Mouse (Mus musculus) ZHBTc4 (cell line): ENCODE data around the gene Itih2.

ENCODE experiments used
- DNase-seq: peaks from one replicate; pipeline ENCODE4 v3.0.0-alpha.2; 2011; ENCODE audit warnings: low read depth, low spot score

Itih2 gene

GRCm38 (mm10) chr2:10131296-10131695, at the start of gene Itih2:
Gene Itih2, minus strand, starts transcription at chr2:10131396.
- no peak for DNase-seq

- DNase-seq, result no peak
Measured at GRCm38 (mm10) chr2:10169991-10170390, 38.8 kb upstream of the Itih2 start.

- DNase-seq, result no peak
Measured at GRCm38 (mm10) chr2:10168016-10168415, 36.8 kb upstream of the Itih2 start.

- DNase-seq, result no peak
Measured at GRCm38 (mm10) chr2:10167283-10167682, 36.1 kb upstream of the Itih2 start.

- no peak for DNase-seq
Measured at GRCm38 (mm10) chr2:10166635-10167034, 35.4 kb upstream of the Itih2 start.

GRCm38 (mm10) chr2:10162011-10162410, 30.8 kb upstream of the Itih2 start:
- DNase-seq, result no peak

GRCm38 (mm10) chr2:10157184-10157583, 26.0 kb upstream of the Itih2 start:
- DNase-seq, result no peak

- DNase-seq, result peak; percentile 90
Measured at GRCm38 (mm10) chr2:10153201-10154075, 22.2 kb upstream of the Itih2 start, which contains the start of gene Itih5. Gene Itih5, plus strand, starts transcription at chr2:10153571.

GRCm38 (mm10) chr2:10152590-10152989, 21.4 kb upstream of the Itih2 start:
- DNase-seq, result no peak

GRCm38 (mm10) chr2:10147176-10147575, 16.0 kb upstream of the Itih2 start:
- no peak for DNase-seq

GRCm38 (mm10) chr2:10145514-10145913, 14.3 kb upstream of the Itih2 start:
- no peak for DNase-seq

GRCm38 (mm10) chr2:10142472-10143454, 11.6 kb upstream of the Itih2 start:
- DNase-seq, result peak; percentile 91

GRCm38 (mm10) chr2:10140456-10140855, 9.3 kb upstream of the Itih2 start:
- no peak for DNase-seq

- DNase-seq, result no peak
Measured at GRCm38 (mm10) chr2:10137320-10137719, 6.1 kb upstream of the Itih2 start.

- no peak for DNase-seq
Measured at GRCm38 (mm10) chr2:10133941-10134340, 2.7 kb upstream of the Itih2 start.

GRCm38 (mm10) chr2:10132128-10132527, 932 bp upstream of the Itih2 start:
- no peak for DNase-seq

- no peak for DNase-seq
Measured at GRCm38 (mm10) chr2:10130341-10130990, 730 bp downstream of the Itih2 start.

GRCm38 (mm10) chr2:10128571-10128970, 2.6 kb downstream of the Itih2 start:
- no peak for DNase-seq

GRCm38 (mm10) chr2:10127471-10127870, 3.7 kb downstream of the Itih2 start:
- DNase-seq, result no peak

GRCm38 (mm10) chr2:10126122-10126521, 5.1 kb downstream of the Itih2 start:
- DNase-seq, result no peak

- DNase-seq, result no peak
Measured at GRCm38 (mm10) chr2:10121826-10122225, 9.4 kb downstream of the Itih2 start.

- no peak for DNase-seq
Measured at GRCm38 (mm10) chr2:10119276-10119675, 11.9 kb downstream of the Itih2 start.
